ENCODE assay signal across 19 mouse cellular contexts in the genomic region with DNA sequence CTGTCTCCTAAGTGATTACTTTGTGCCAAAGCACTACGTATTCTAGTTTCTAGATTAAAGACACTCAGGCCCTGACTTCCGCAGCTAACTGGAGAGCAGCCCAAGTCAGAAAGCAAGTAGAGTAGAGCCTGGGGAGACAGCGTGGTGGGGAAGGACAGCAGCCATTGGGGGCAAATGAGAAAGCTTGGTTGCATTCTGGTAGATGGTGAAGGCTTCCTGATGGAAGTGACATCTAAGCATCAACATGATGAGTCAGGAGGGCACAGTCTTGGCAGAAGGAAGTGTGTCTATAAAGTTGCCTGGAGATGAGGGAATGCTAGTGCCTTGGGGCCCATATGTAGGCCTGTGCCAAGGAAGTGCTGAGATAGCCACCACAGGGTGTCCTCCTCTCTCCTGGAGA. TPM values are rescaled to one million over a fixed set of nuclear protein-coding genes. Genes with fewer than 3 reads are reported as not detected.
A peak's percentile ranks its signal among the peaks of the same experiment; 100 is the strongest.
DNase-seq lines count a peak whose midpoint lies in the region; ATAC-seq lines count a peak whose summit lies in the region.
"Had no signal": no experiment of that assay in that cellular context is flagged by ENCODE, and none has a peak within 500 bp of the region (broad histone marks: within the 10 kb centered on the region; RNA-seq: fewer than 3 reads in every experiment).

No protein-coding gene starts in this region.

- DNase-seq in cerebellum, adult 11-12 months = peak; percentile 43
- DNase-seq in cerebellum, postnatal 4 days (ENCODE audit: low spot score in 2 of 2) = no peak
- DNase-seq in heart, adult 11 months = peak; percentile 73
- no peak for DNase-seq in thymus, postnatal 36 days
- DNase-seq: adrenal gland, adult 8-10 months; adrenal gland, postnatal 14 days; adrenal gland, postnatal 36 days; B cell, adult 2 months; forebrain, postnatal 0 days had no signal

- no peak overlapping the region for H3K9ac ChIP-seq in heart, embryonic 12.5 days
- H3K9ac ChIP-seq: embryonic facial prominence, embryonic 12.5 days; forebrain, embryonic 13.5 days; forebrain, embryonic 15.5 days; forebrain, postnatal 0 days had no signal

- WGBS in heart, embryonic 12.5 days = 86% methylated on average over 3 of the region's 3 CpGs

- ATAC-seq in heart, embryonic 12.5 days (ENCODE audit: insufficient number of reproducible peaks, low FRiP score) = no peak
- ATAC-seq: activated CD4-positive, CD25-positive, alpha-beta regulatory T cell, adult 4 months; CD4-positive, CD25-positive, alpha-beta regulatory T cell, adult 4 months; forebrain, embryonic 13.5 days; forebrain, embryonic 15.5 days; forebrain, postnatal 0 days; Patski had no signal

- H3K4me3 ChIP-seq in heart, embryonic 12.5 days = no peak overlapping the region
- H3K4me3 ChIP-seq: embryonic facial prominence, embryonic 10.5 days; embryonic facial prominence, embryonic 12.5 days; forebrain, embryonic 13.5 days; forebrain, embryonic 15.5 days had no signal

- peaks cover 8% of the 10 kb centered on the region for H3K36me3 ChIP-seq in heart, embryonic 12.5 days

- H3K4me2 ChIP-seq in heart, embryonic 12.5 days = no peak overlapping the region
- H3K4me2 ChIP-seq: embryonic facial prominence, embryonic 12.5 days; forebrain, embryonic 13.5 days; forebrain, embryonic 15.5 days had no signal

- H3K9me3 ChIP-seq in heart, embryonic 12.5 days (replicated peaks) = no peaks in the 10 kb centered on the region
- H3K9me3 ChIP-seq: embryonic facial prominence, embryonic 10.5 days; embryonic facial prominence, embryonic 12.5 days; forebrain, embryonic 13.5 days; forebrain, embryonic 15.5 days; G1E had no signal

- no peaks in the 10 kb centered on the region for H3K4me1 ChIP-seq in heart, embryonic 12.5 days (replicated peaks)
- H3K4me1 ChIP-seq: embryonic facial prominence, embryonic 10.5 days; embryonic facial prominence, embryonic 12.5 days; forebrain, embryonic 13.5 days; forebrain, embryonic 15.5 days had no signal

- no peak overlapping the region for H3K27ac ChIP-seq in heart, embryonic 12.5 days (ENCODE audit: poor library complexity, severe bottlenecking)
- H3K27ac ChIP-seq: embryonic facial prominence, embryonic 10.5 days; embryonic facial prominence, embryonic 12.5 days; forebrain, embryonic 13.5 days; forebrain, embryonic 15.5 days had no signal

- no peaks in the 10 kb centered on the region for H3K27me3 ChIP-seq in heart, embryonic 12.5 days (replicated peaks)
- H3K27me3 ChIP-seq: CH12.LX; embryonic facial prominence, embryonic 12.5 days; forebrain, embryonic 13.5 days; forebrain, embryonic 15.5 days; Patski had no signal

RNA-seq across cellular contexts. Expression of gene E330009J07Rik, which starts 22.4 kb away (rescaled TPM):
- 5.0 and 5.5 TPM in 2 replicates for polyA plus RNA-seq in heart, embryonic 12.5 days (2016; fragmentation: Nextera tagmentation; extraction: Ambion mirVana)

RNA-seq across cellular contexts. Expression of gene Wee2, which starts 25.3 kb away (rescaled TPM):
- not detected in 2 replicates for polyA plus RNA-seq in heart, embryonic 12.5 days (2016; fragmentation: Nextera tagmentation; extraction: Ambion mirVana)
- polyA plus RNA-seq: CD4-positive, CD25-positive, alpha-beta regulatory T cell, adult 4 months; embryonic facial prominence, embryonic 10.5 days; embryonic facial prominence, embryonic 12.5 days; G1E; Patski had no signal

RNA-seq across cellular contexts. Expression of gene Ssbp1, which starts 57.6 kb away (rescaled TPM):
- 106 and 110 TPM in 2 replicates for polyA plus RNA-seq in heart, embryonic 12.5 days (2016; fragmentation: Nextera tagmentation; extraction: Ambion mirVana)

Comparison
In these comparisons a context has a peak if more than half of its experiments do, and no peak if none do; other contexts are left out.
1. DNase-seq: peak in cerebellum, adult 11-12 months (single experiment) and heart, adult 11 months (single experiment); none in cerebellum, postnatal 4 days (0 of 2) and thymus, postnatal 36 days (0 of 2).